In genomic region chr6:56608277-56608676, GRCm38 (mm10) we compare ENCODE assay signal across 8 mouse cellular contexts. TPM values are rescaled to one million over a fixed set of nuclear protein-coding genes. Genes with fewer than 3 reads are reported as not detected.
A peak's percentile ranks its signal among the peaks of the same experiment; 100 is the strongest.
DNase-seq lines count a peak whose midpoint lies in the region; ATAC-seq and TF ChIP-seq lines count a peak whose summit lies in the region.

No protein-coding gene starts in this region.

- H3K36me3 ChIP-seq in hindbrain, embryonic 10.5 days: no peaks in the 10 kb centered on the region
- H3K36me3 ChIP-seq in hindbrain, embryonic 12.5 days: no peaks in the 10 kb centered on the region
- H3K36me3 ChIP-seq in heart, postnatal 0 days (replicated peaks; ENCODE audit: control insufficient read depth, insufficient read depth, low read length): no peaks in the 10 kb centered on the region

- H3K9ac ChIP-seq in hindbrain, embryonic 12.5 days: no peak overlapping the region
- H3K9ac ChIP-seq in heart, postnatal 0 days (replicated peaks; ENCODE audit: low read depth, low read length): no peak overlapping the region

- H3K9me3 ChIP-seq in hindbrain, embryonic 10.5 days: no peaks in the 10 kb centered on the region
- no peaks in the 10 kb centered on the region for H3K9me3 ChIP-seq in hindbrain, embryonic 12.5 days (replicated peaks)
- H3K9me3 ChIP-seq in heart, postnatal 0 days (replicated peaks; ENCODE audit: control insufficient read depth, low read length): no peaks in the 10 kb centered on the region

- no peak overlapping the region for H3K27ac ChIP-seq in hindbrain, embryonic 10.5 days
- no peak overlapping the region for H3K27ac ChIP-seq in hindbrain, embryonic 12.5 days
- H3K27ac ChIP-seq in heart, postnatal 0 days (ENCODE audit: low read depth): no peak overlapping the region

- no peaks in the 10 kb centered on the region for H3K27me3 ChIP-seq in hindbrain, embryonic 10.5 days (ENCODE audit: insufficient read depth, poor library complexity, severe bottlenecking)
- no peaks in the 10 kb centered on the region for H3K27me3 ChIP-seq in hindbrain, embryonic 12.5 days
- no peaks in the 10 kb centered on the region for H3K27me3 ChIP-seq in heart, postnatal 0 days (ENCODE audit: control insufficient read depth, insufficient read depth, low read length)

- H3K4me2 ChIP-seq in hindbrain, embryonic 12.5 days (replicated peaks): no peak overlapping the region
- no peak overlapping the region for H3K4me2 ChIP-seq in heart, postnatal 0 days (ENCODE audit: low read depth, low read length)

- DNase-seq in hindbrain, embryonic 10.5 days (ENCODE audit: low spot score): peak; percentile 74
- DNase-seq in brain, embryonic 18.5 days (ENCODE audit: low read depth, low spot score): peak; percentile 54
- peak; percentile 63 for DNase-seq in heart, postnatal 0 days (ENCODE audit: low spot score)
- peak; percentile 58 for DNase-seq in layer of hippocampus, adult 9-10 months (ENCODE audit: low spot score)
- peak; percentile 80 for DNase-seq in lung, postnatal 36 days
- peak; percentile 56 for DNase-seq in right cerebral cortex, postnatal 25 days

- 4% methylated on average over 4 of the region's 4 CpGs for WGBS in hindbrain, embryonic 10.5 days
- 7% methylated on average over 4 of the region's 4 CpGs for WGBS in hindbrain, embryonic 12.5 days
- 4% methylated on average over 4 of the region's 4 CpGs for WGBS in heart, postnatal 0 days

- no peak for TF ChIP-seq EP300 in heart, postnatal 0 days (IDR thresholded peaks at IDR 0.05; ENCODE audit: low read depth)

- H3K4me3 ChIP-seq in hindbrain, embryonic 10.5 days: no peak overlapping the region
- H3K4me3 ChIP-seq in hindbrain, embryonic 12.5 days: no peak overlapping the region
- no peak overlapping the region for H3K4me3 ChIP-seq in heart, postnatal 0 days (ENCODE audit: low read depth, low read length)

- peak; percentile 89 for TF ChIP-seq CTCF in heart, postnatal 0 days (IDR thresholded peaks at IDR 0.05; ENCODE audit: low read depth)

- H3K4me1 ChIP-seq in hindbrain, embryonic 10.5 days (replicated peaks): no peaks in the 10 kb centered on the region
- H3K4me1 ChIP-seq in hindbrain, embryonic 12.5 days: no peaks in the 10 kb centered on the region
- no peaks in the 10 kb centered on the region for H3K4me1 ChIP-seq in heart, postnatal 0 days (ENCODE audit: control insufficient read depth, insufficient read depth)

- ATAC-seq in hindbrain, embryonic 12.5 days (ENCODE audit: low FRiP score): no peak; the same call in 1 of the 2 replicates
- ATAC-seq in erythroid progenitor cell, adult 5-6 weeks (replicated peaks; ENCODE audit: low FRiP score, poor library complexity, severe bottlenecking): peak; percentile 59; the same call in 1 of the 2 replicates
- no peak for ATAC-seq in heart, postnatal 0 days (ENCODE audit: insufficient read depth, low read depth)

RNA-seq across cellular contexts. Expression of gene Pde1c, which starts 39.4 kb away (rescaled TPM):
- 3.5 and 3.9 TPM in 2 replicates for polyA plus RNA-seq in hindbrain, embryonic 10.5 days (2016; fragmentation: Nextera tagmentation; extraction: Ambion mirVana)
- polyA plus RNA-seq in hindbrain, embryonic 12.5 days (2016; fragmentation: Nextera tagmentation; extraction: Ambion mirVana): 8.7 and 10.5 TPM in 2 replicates
- total RNA-seq in erythroid progenitor cell, adult 5-6 weeks (2015; ENCODE audit: low replicate concordance): not detected in 2 replicates
- 0.30 and 0.77 TPM in 2 replicates for total RNA-seq in erythroid progenitor cell, adult 5-6 weeks (2017; ENCODE audit: low replicate concordance)
- total RNA-seq in heart, postnatal 0 days (2014; rRNA removed; ENCODE audit: low replicate concordance): 54.4 and 83.2 TPM in 2 replicates
- polyA plus RNA-seq in heart, postnatal 0 days (2015; fragmentation: Nextera tagmentation; extraction: Ambion mirVana): 23.1 and 26.8 TPM in 2 replicates
